Mouse (Mus musculus) embryonic facial prominence, embryonic 13.5 days (tissue): Measurements from ENCODE around the gene Khnyn. TPM values are rescaled to one million over a fixed set of nuclear protein-coding genes. Genes with fewer than 3 reads are reported as not detected.

Source experiments
- ATAC-seq: fragments of 200-750 bp; cut with Nextera tagmentation; 2 replicates; pipeline ENCODE4 v1.8.0; 2017; ENCODE audit warnings: low read depth; ENCODE audit not compliant: insufficient number of reproducible peaks, insufficient read depth, low FRiP score, low TSS enrichment
- H3K27ac ChIP-seq: fragments of 300-500 bp; sonication (generic); 2 replicates; pipeline ENCODE4 v1.5.1; 2015; ENCODE audit warnings: moderate library complexity, mild to moderate bottlenecking, inconsistent platforms
- H3K27me3 ChIP-seq: fragments of 300-500 bp; sonication (generic); 2 replicates; pipeline ENCODE4 v1.6.1; 2015; ENCODE audit warnings: mild to moderate bottlenecking, inconsistent platforms
- H3K36me3 ChIP-seq: fragments of 300-500 bp; sonication (generic); 2 replicates; pipeline ENCODE4 v1.6.1; 2015; ENCODE audit warnings: mild to moderate bottlenecking, inconsistent platforms
- H3K4me1 ChIP-seq: fragments of 300-500 bp; sonication (generic); 2 replicates; pipeline ENCODE4 v1.6.1; 2015; ENCODE audit warnings: inconsistent platforms
- H3K4me2 ChIP-seq: fragments of 300-500 bp; sonication (generic); 2 replicates; pipeline ENCODE4 v1.6.1; 2015; ENCODE audit warnings: moderate library complexity, mild to moderate bottlenecking, inconsistent platforms
- H3K4me3 ChIP-seq: fragments of 300-500 bp; sonication (generic); 2 replicates; pipeline ENCODE4 v1.5.1; 2015; ENCODE audit warnings: mild to moderate bottlenecking, inconsistent platforms
- H3K9ac ChIP-seq: fragments of 300-500 bp; sonication (generic); 2 replicates; pipeline ENCODE4 v1.6.1; 2015; ENCODE audit warnings: mild to moderate bottlenecking, inconsistent platforms
- H3K9me3 ChIP-seq: fragments of 300-500 bp; sonication (generic); 2 replicates; pipeline ENCODE4 v1.6.1; 2016; ENCODE audit warnings: inconsistent platforms
- WGBS: fragments of 180-500 bp; shearing (Covaris S2); methylation state at CpG from one replicate; pipeline ENCODE4 v1.1.7; 2015; ENCODE audit warnings: mixed read lengths; 5-methylcytosine and 5-hydroxymethylcytosine counted together
- polyA plus RNA-seq: library from polyadenylated mRNA; unstranded; fragments of >200 nt; fragmentation: Nextera tagmentation; extraction: Ambion mirVana; gene quantifications from 2 replicates; pipeline ENCODE4 v1.2.1, GENCODE M21; 2015

The Khnyn gene
- polyA plus RNA-seq, 1 experiment from 2014 or later: 21.0 TPM

GRCm38 (mm10) chr14:55926847-55927246 lies 42.1 kb downstream of the Khnyn start:
- WGBS: 76% methylated on average over 4 of the region's 4 CpGs
- H3K27ac ChIP-seq: no peak overlapping the region

GRCm38 (mm10) chr14:55929263-55929997 lies 44.7 kb downstream of the Khnyn start:
- Histone ChIP-seq H3K4me2 (no peak overlapping the region), H3K9me3 (0 out of 2 replicates have a peak, but pooled peaks cover 5% of the 10 kb centered on the region), H3K27ac (no peak overlapping the region), H3K4me3 (no peak overlapping the region), H3K9ac (no peak overlapping the region), H3K36me3 (no peaks in the 10 kb centered on the region), H3K27me3 (no peaks in the 10 kb centered on the region), H3K4me1 (peaks cover 9% of the 10 kb centered on the region; the same call in 1 of the 2 replicates)
- 41% methylated on average over 12 of the region's 12 CpGs for WGBS
- no peak for ATAC-seq

More at GRCm38 (mm10) chr14:55926847-55927246, 42.1 kb downstream of the Khnyn start:
- H3K4me3 ChIP-seq: no peak overlapping the region
- H3K27me3 ChIP-seq: no peaks in the 10 kb centered on the region
- no peak overlapping the region for H3K4me2 ChIP-seq
- no peak for ATAC-seq
- H3K36me3 ChIP-seq: no peaks in the 10 kb centered on the region
- 0 out of 2 replicates have a peak, but pooled peaks cover 5% of the 10 kb centered on the region for H3K9me3 ChIP-seq
- H3K4me1 ChIP-seq: peaks cover 6% of the 10 kb centered on the region; the same call in 1 of the 2 replicates
- H3K9ac ChIP-seq: no peak overlapping the region

- ATAC-seq: no peak
- H3K4me2 ChIP-seq: no peak overlapping the region
- WGBS: 26% methylated on average over 7 of the region's 7 CpGs
- no peaks in the 10 kb centered on the region for H3K36me3 ChIP-seq
- no peak overlapping the region for H3K27ac ChIP-seq
- no peaks in the 10 kb centered on the region for H3K27me3 ChIP-seq
- no peak overlapping the region for H3K4me3 ChIP-seq
- H3K9ac ChIP-seq: 0 out of 2 replicates have a peak overlapping the region, but pooled peaks have one; percentile 36
- 0 out of 2 replicates have a peak, but pooled peaks cover 5% of the 10 kb centered on the region for H3K9me3 ChIP-seq
- H3K4me1 ChIP-seq: peaks cover 9% of the 10 kb centered on the region; the same call in 1 of the 2 replicates
Measured at GRCm38 (mm10) chr14:55933586-55933985, 48.8 kb downstream of the Khnyn start.

GRCm38 (mm10) chr14:55940070-55940800 lies 55.5 kb downstream of the Khnyn start:
- no peaks in the 10 kb centered on the region for H3K4me1 ChIP-seq
- H3K27me3 ChIP-seq: no peaks in the 10 kb centered on the region
- 49% methylated on average over 7 of the region's 7 CpGs for WGBS

GRCm38 (mm10) chr14:55943601-55944000 lies 58.9 kb downstream of the Khnyn start:
- H3K9me3 ChIP-seq: no peaks in the 10 kb centered on the region
- 81% methylated on average over 11 of the region's 11 CpGs for WGBS
- no peak for ATAC-seq

More at GRCm38 (mm10) chr14:55940070-55940800, 55.5 kb downstream of the Khnyn start:
- Histone ChIP-seq H3K4me3 (no peak overlapping the region), H3K4me2 (no peak overlapping the region), H3K27ac (no peak overlapping the region), H3K9ac (no peak overlapping the region), H3K36me3 (no peaks in the 10 kb centered on the region), H3K9me3 (no peaks in the 10 kb centered on the region)
- ATAC-seq: no peak

GRCm38 (mm10) chr14:55944575-55944974 lies 59.8 kb downstream of the Khnyn start, which contains the start of gene Cma1:
TSS of gene Cma1 (minus strand) at chr14:55944675.
- ATAC-seq: no peak
- Histone ChIP-seq H3K27me3 (no peaks in the 10 kb centered on the region), H3K27ac (no peak within 1 kb of the TSS), H3K4me1 (no peaks in the 10 kb centered on the region), H3K36me3 (no peaks in the 10 kb centered on the region), H3K4me2 (no peak within 1 kb of the TSS), H3K9me3 (no peaks in the 10 kb centered on the region), H3K9ac (no peak within 1 kb of the TSS), H3K4me3 (no peak within 1 kb of the TSS)
- WGBS: 84% methylated on average over 4 of the region's 4 CpGs

More at GRCm38 (mm10) chr14:55943601-55944000, 58.9 kb downstream of the Khnyn start:
- Histone ChIP-seq H3K27me3 (no peaks in the 10 kb centered on the region), H3K27ac (no peak overlapping the region), H3K4me3 (no peak overlapping the region), H3K9ac (no peak overlapping the region), H3K36me3 (no peaks in the 10 kb centered on the region), H3K4me1 (no peaks in the 10 kb centered on the region), H3K4me2 (no peak overlapping the region)

- Histone ChIP-seq H3K9ac (no peak overlapping the region), H3K4me3 (no peak overlapping the region), H3K27me3 (no peaks in the 10 kb centered on the region), H3K4me2 (no peak overlapping the region), H3K4me1 (no peaks in the 10 kb centered on the region), H3K36me3 (no peaks in the 10 kb centered on the region), H3K27ac (no peak overlapping the region), H3K9me3 (no peaks in the 10 kb centered on the region)
- 77% methylated on average over 2 of the region's 2 CpGs for WGBS
- no peak for ATAC-seq
Measured at GRCm38 (mm10) chr14:55946269-55946969, 61.7 kb downstream of the Khnyn start.

Other genes with a start within 250 kb of the Khnyn start
- 95.1 and 111 TPM in 2 replicates for gene Ipo4, start 249.0 kb upstream of the Khnyn start, polyA plus RNA-seq
- 1.7 and 1.8 TPM in 2 replicates for gene Gm49378, start 247.1 kb upstream of the Khnyn start, polyA plus RNA-seq
- 106 and 117 TPM in 2 replicates for gene Tm9sf1, start 241.1 kb upstream of the Khnyn start, polyA plus RNA-seq
- gene Tssk4, start 234.8 kb upstream of the Khnyn start, polyA plus RNA-seq: 1.0 and 1.3 TPM in 2 replicates
- gene Mdp1, start 224.4 kb upstream of the Khnyn start, polyA plus RNA-seq: 66.1 and 70.6 TPM in 2 replicates
- gene Gmpr2, start 213.0 kb upstream of the Khnyn start, polyA plus RNA-seq: 75.2 and 83.5 TPM in 2 replicates
- gene Nedd8, start 212.8 kb upstream of the Khnyn start, polyA plus RNA-seq: 665 and 670 TPM in 2 replicates
- 38.7 and 46.6 TPM in 2 replicates for gene Tinf2, start 203.1 kb upstream of the Khnyn start, polyA plus RNA-seq
- 4.5 and 4.7 TPM in 2 replicates for gene Tgm1, start 171.0 kb upstream of the Khnyn start, polyA plus RNA-seq
- gene Rabggta, start 162.7 kb upstream of the Khnyn start, polyA plus RNA-seq: 27.6 and 32.2 TPM in 2 replicates
- gene Dhrs1, start 139.3 kb upstream of the Khnyn start, polyA plus RNA-seq: 84.5 and 102 TPM in 2 replicates
- 35.5 and 47.6 TPM in 2 replicates for gene Nop9, start 139.3 kb upstream of the Khnyn start, polyA plus RNA-seq
- gene Cideb, start 126.5 kb upstream of the Khnyn start, polyA plus RNA-seq: 0.18 and 1.2 TPM in 2 replicates
- 0.51 and 0.56 TPM in 2 replicates for gene Ltb4r2, start 123.5 kb upstream of the Khnyn start, polyA plus RNA-seq
- gene Ltb4r1, start 119.0 kb upstream of the Khnyn start, polyA plus RNA-seq: 0.58 and 1.1 TPM in 2 replicates
- gene Adcy4, start 100.9 kb upstream of the Khnyn start, polyA plus RNA-seq: 20.2 and 21.6 TPM in 2 replicates
- gene Ripk3, start 96.1 kb upstream of the Khnyn start, polyA plus RNA-seq: 41.1 and 44.4 TPM in 2 replicates
- gene Nfatc4, start 61.8 kb upstream of the Khnyn start, polyA plus RNA-seq: 156 and 160 TPM in 2 replicates
- gene Nynrin, start 30.9 kb upstream of the Khnyn start, polyA plus RNA-seq: 27.8 and 28.1 TPM in 2 replicates
- gene Cbln3, start 555 bp upstream of the Khnyn start, polyA plus RNA-seq: 0.28 and 0.30 TPM in 2 replicates
- gene Sdr39u1, start 15.3 kb downstream of the Khnyn start, polyA plus RNA-seq: 79.8 and 85.5 TPM in 2 replicates
- 12.4 and 28.3 TPM in 2 replicates for gene Cma1, start 59.7 kb downstream of the Khnyn start, polyA plus RNA-seq
- 0.29 TPM in 1 of 2 replicates, not detected in the other for gene Cma2, start 66.0 kb downstream of the Khnyn start, polyA plus RNA-seq
- not detected in 2 replicates for gene Mcpt1, start 133.0 kb downstream of the Khnyn start, polyA plus RNA-seq
- not detected in 2 replicates for gene Mcpt9, start 145.5 kb downstream of the Khnyn start, polyA plus RNA-seq
- 0.39 and 0.41 TPM in 2 replicates for gene Mcpt2, start 157.1 kb downstream of the Khnyn start, polyA plus RNA-seq
- 1.1 TPM in 1 of 2 replicates, not detected in the other for gene Mcpt4, start 177.4 kb downstream of the Khnyn start, polyA plus RNA-seq
- 0.44 and 0.48 TPM in 2 replicates for gene Mcpt8, start 200.3 kb downstream of the Khnyn start, polyA plus RNA-seq
- gene Ctsg, start 217.6 kb downstream of the Khnyn start, polyA plus RNA-seq: 0.36 TPM in 1 of 2 replicates, not detected in the other
- not detected in 2 replicates for gene Gzme, start 235.7 kb downstream of the Khnyn start, polyA plus RNA-seq
- not detected in 2 replicates for gene Gzmd, start 247.7 kb downstream of the Khnyn start, polyA plus RNA-seq